Mouse (Mus musculus) embryonic facial prominence, embryonic 11.5 days (tissue): ENCODE data around the gene Plekhg4. TPM values are rescaled to one million over a fixed set of nuclear protein-coding genes. Genes with fewer than 3 reads are reported as not detected.

Source experiments
- ATAC-seq: fragments of 200-750 bp; cut with Nextera tagmentation; replicated peaks from 2 replicates; pipeline ENCODE4 v1.8.0; 2017; ENCODE audit warnings: low read depth; ENCODE audit not compliant: insufficient number of reproducible peaks, low FRiP score, low TSS enrichment
- DNase-seq: peaks from one replicate; pipeline ENCODE4 v3.0.0-alpha.2; 2015; ENCODE audit warnings: low spot score
- H3K27ac ChIP-seq: fragments of 300-500 bp; sonication (generic); replicated peaks from 2 replicates; pipeline ENCODE4 v1.5.1; 2014; ENCODE audit warnings: mild to moderate bottlenecking, low read depth, low read length, control low read depth
- H3K27me3 ChIP-seq: fragments of 300-500 bp; sonication (generic); 2 replicates; pipeline ENCODE4 v1.6.1; 2014; ENCODE audit warnings: mild to moderate bottlenecking, low read length, moderate library complexity, mixed read lengths; ENCODE audit not compliant: control insufficient read depth, insufficient read depth
- H3K36me3 ChIP-seq: fragments of 300-500 bp; sonication (generic); replicated peaks from 2 replicates; pipeline ENCODE4 v1.6.1; 2014; ENCODE audit warnings: low read depth, mild to moderate bottlenecking, low read length, moderate library complexity, mixed read lengths; ENCODE audit not compliant: control insufficient read depth, insufficient read depth
- H3K4me1 ChIP-seq: fragments of 300-500 bp; sonication (generic); 2 replicates; pipeline ENCODE4 v1.6.1; 2014; ENCODE audit warnings: low read length, mixed read lengths; ENCODE audit not compliant: control insufficient read depth, insufficient read depth
- H3K4me2 ChIP-seq: fragments of 300-500 bp; sonication (generic); 2 replicates; pipeline ENCODE4 v1.6.1; 2014; ENCODE audit warnings: low read depth, mild to moderate bottlenecking, control low read depth, low read length, moderate library complexity
- H3K4me3 ChIP-seq: fragments of 300-500 bp; sonication (generic); 2 replicates; pipeline ENCODE4 v1.5.1; 2014; ENCODE audit warnings: low read depth, low read length, control low read depth
- H3K9ac ChIP-seq: fragments of 300-500 bp; sonication (generic); replicated peaks from 2 replicates; pipeline ENCODE4 v1.6.1; 2014; ENCODE audit warnings: mild to moderate bottlenecking, control low read depth, low read length
- H3K9me3 ChIP-seq: fragments of 300-500 bp; sonication (generic); replicated peaks from 2 replicates; pipeline ENCODE4 v1.6.1; 2016; ENCODE audit warnings: mild to moderate bottlenecking, low read length, inconsistent platforms, mixed read lengths; ENCODE audit not compliant: control insufficient read depth
- WGBS: fragments of 180-500 bp; shearing (Covaris S2); extraction: QIAGEN DNeasy Blood & Tissue Kit; methylation state at CpG from one replicate; pipeline ENCODE4 v1.1.7; 2014; 5-methylcytosine and 5-hydroxymethylcytosine counted together
- polyA plus RNA-seq: library from polyadenylated mRNA; unstranded; fragments of >200 nt; fragmentation: Nextera tagmentation; extraction: Ambion mirVana; gene quantifications from 2 replicates; pipeline ENCODE4 v1.2.1, GENCODE M21; 2014

Gene Plekhg4
- polyA plus RNA-seq, 1 experiment from 2014 or later: 0.29 TPM

DNA sequence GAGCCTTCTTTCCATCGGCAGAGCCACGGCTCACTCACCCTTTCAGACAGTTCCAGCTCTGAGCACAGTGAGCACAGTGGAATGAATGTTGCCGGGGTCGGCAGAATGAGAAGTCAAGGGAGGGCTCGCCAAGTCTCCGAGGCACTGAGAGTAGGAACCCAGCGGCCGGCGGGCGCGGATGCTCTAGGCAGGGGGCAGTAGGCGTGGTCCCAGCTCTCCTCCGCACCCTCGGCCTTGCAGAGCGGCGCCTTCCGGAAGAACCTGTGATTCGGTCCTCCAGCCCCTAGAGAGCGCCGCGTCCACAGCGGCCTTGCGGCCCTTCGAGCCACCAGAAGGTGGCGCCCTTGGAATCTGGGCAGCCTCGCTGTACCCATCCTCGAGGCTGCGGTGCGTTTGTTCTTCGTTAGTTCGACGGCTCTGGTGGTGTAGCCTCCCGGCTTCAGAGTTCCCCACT lies 1.5 kb downstream of the Plekhg4 start:
- ATAC-seq (peak; percentile 1; the same call in 1 of the 2 replicates), DNase-seq (peak; percentile 50)
- no peaks in the 10 kb centered on the region for H3K4me1 ChIP-seq
- peak overlapping the region; percentile 21 for H3K4me2 ChIP-seq
- no peaks in the 10 kb centered on the region for H3K27me3 ChIP-seq
- no peaks in the 10 kb centered on the region for H3K36me3 ChIP-seq
- WGBS: 25% methylated on average over 31 of the region's 33 CpGs
- H3K9me3 ChIP-seq: no peaks in the 10 kb centered on the region
- no peak overlapping the region for H3K9ac ChIP-seq
- no peak overlapping the region for H3K4me3 ChIP-seq
- no peak overlapping the region for H3K27ac ChIP-seq

GRCm38 (mm10) chr8:105378673-105379072 lies 5.6 kb downstream of the Plekhg4 start:
- ATAC-seq: no peak
- H3K27ac ChIP-seq: no peak overlapping the region

DNA sequence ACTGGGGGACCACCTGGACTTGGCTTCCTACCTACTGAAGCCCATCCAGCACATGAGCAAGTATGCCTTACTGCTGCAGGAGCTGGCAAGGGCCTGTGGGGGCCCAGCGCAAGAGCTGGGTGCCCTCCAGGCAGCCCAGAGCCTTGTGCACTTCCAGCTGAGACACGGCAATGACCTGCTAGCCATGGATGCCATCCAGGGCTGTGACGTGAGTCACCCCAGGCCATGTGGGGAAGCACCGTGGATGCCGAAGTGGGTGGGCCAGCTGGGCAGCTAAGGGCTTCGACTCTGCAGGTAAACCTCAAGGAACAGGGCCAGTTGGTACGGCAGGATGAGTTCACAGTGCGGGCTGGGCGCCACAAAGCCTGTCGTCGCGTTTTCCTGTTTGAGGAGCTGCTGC lies 7.2 kb downstream of the Plekhg4 start:
- DNase-seq (no peak), ATAC-seq (no peak)
- H3K4me2 ChIP-seq: no peak overlapping the region
- H3K4me1 ChIP-seq: no peaks in the 10 kb centered on the region
- no peak overlapping the region for H3K4me3 ChIP-seq
- H3K27me3 ChIP-seq: no peaks in the 10 kb centered on the region
- no peaks in the 10 kb centered on the region for H3K36me3 ChIP-seq
- H3K9me3 ChIP-seq: no peaks in the 10 kb centered on the region
- no peak overlapping the region for H3K27ac ChIP-seq
- no peak overlapping the region for H3K9ac ChIP-seq
- WGBS: 78% methylated on average over 12 of the region's 12 CpGs

More at GRCm38 (mm10) chr8:105378673-105379072, 5.6 kb downstream of the Plekhg4 start:
- 77% methylated on average over 19 of the region's 19 CpGs for WGBS
- DNase-seq: no peak
- no peak overlapping the region for H3K4me2 ChIP-seq
- no peaks in the 10 kb centered on the region for H3K27me3 ChIP-seq
- H3K4me3 ChIP-seq: no peak overlapping the region
- no peaks in the 10 kb centered on the region for H3K36me3 ChIP-seq
- H3K9ac ChIP-seq: 0 out of 2 replicates have a peak overlapping the region, but pooled peaks have one; percentile 4
- no peaks in the 10 kb centered on the region for H3K9me3 ChIP-seq
- H3K4me1 ChIP-seq: no peaks in the 10 kb centered on the region

- H3K27me3 ChIP-seq: no peaks in the 10 kb centered on the region
- WGBS: 97% methylated on average over 2 of the region's 2 CpGs
- no peak for ATAC-seq
Measured at GRCm38 (mm10) chr8:105384070-105384469, 11.0 kb downstream of the Plekhg4 start.

DNA sequence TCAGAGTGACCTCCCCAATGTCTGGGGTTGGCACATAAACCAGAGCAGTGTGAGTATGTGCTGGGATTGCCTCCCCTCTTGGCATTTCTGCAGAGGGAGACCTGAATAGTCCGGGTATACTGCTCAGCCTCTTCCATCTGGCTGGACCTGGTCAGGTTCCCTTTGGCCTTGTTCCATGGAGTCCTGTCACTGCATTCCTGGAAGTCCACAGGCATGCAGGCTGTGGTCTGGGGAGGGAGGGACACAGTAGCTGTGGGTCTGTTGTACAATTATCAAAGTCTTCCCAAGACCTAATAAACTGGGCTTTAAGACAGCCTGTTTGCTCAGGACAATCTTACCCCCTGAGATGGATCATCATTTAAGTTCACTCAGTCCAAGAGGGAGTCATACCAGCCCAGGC lies 14.1 kb downstream of the Plekhg4 start:
- Histone ChIP-seq H3K4me2 (no peak overlapping the region), H3K4me3 (no peak overlapping the region), H3K36me3 (no peaks in the 10 kb centered on the region), H3K4me1 (no peaks in the 10 kb centered on the region), H3K27ac (no peak overlapping the region), H3K9me3 (no peaks in the 10 kb centered on the region), H3K9ac (no peak overlapping the region), H3K27me3 (no peaks in the 10 kb centered on the region)
- DNase-seq: no peak
- WGBS: 69% methylated on average over 1 of the region's 1 CpGs
- ATAC-seq: no peak

More at GRCm38 (mm10) chr8:105384070-105384469, 11.0 kb downstream of the Plekhg4 start:
- Histone ChIP-seq H3K4me1 (no peaks in the 10 kb centered on the region), H3K27ac (no peak overlapping the region), H3K36me3 (no peaks in the 10 kb centered on the region), H3K9ac (no peak overlapping the region), H3K9me3 (no peaks in the 10 kb centered on the region), H3K4me2 (no peak overlapping the region), H3K4me3 (no peak overlapping the region)
- DNase-seq: no peak

GRCm38 (mm10) chr8:105389096-105389495 lies 16.0 kb downstream of the Plekhg4 start:
- Histone ChIP-seq H3K27me3 (no peaks in the 10 kb centered on the region), H3K4me1 (no peaks in the 10 kb centered on the region), H3K4me3 (no peak overlapping the region), H3K36me3 (no peaks in the 10 kb centered on the region), H3K27ac (no peak overlapping the region), H3K9ac (no peak overlapping the region), H3K4me2 (no peak overlapping the region), H3K9me3 (no peaks in the 10 kb centered on the region)
- 90% methylated on average over 6 of the region's 6 CpGs for WGBS
- DNase-seq (no peak), ATAC-seq (no peak)

DNA sequence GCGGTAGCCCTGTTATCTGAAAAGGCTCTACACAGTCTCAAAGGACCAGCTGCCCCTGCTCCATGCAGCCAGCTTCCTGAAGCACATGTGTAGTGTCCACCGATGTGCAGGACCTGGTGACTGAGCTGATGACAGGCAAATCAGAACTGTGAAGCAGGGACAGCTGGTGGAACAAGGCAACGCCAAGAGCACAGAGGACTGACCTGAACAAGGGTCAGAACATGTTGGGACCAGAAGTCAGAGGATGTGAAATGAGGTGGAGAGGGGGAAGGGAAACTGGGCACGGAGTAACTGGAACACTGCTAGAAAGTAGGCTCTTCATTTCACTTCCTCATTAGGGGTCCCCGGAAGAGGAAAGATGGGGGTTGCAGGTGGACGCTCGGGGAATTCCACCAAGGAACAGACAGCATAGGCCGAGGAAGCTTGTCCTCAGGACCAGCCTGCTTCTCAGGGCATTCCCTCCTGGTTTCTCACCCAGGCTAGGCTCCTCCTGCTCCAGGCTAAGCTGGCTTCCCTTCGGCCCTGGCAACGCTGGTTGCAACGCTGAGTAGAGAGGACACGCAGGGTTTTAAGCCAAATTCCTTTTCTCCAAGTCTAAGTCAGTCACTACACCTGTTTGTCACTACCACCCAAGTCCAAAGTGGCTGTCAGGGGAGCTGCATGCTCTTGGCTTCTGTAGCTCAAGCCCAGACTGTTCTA lies 20.2 kb downstream of the Plekhg4 start:
- no peaks in the 10 kb centered on the region for H3K4me1 ChIP-seq
- no peak for DNase-seq
- no peaks in the 10 kb centered on the region for H3K27me3 ChIP-seq
- H3K4me3 ChIP-seq: no peak overlapping the region
- no peak overlapping the region for H3K9ac ChIP-seq
- ATAC-seq: no peak
- H3K4me2 ChIP-seq: no peak overlapping the region
- H3K36me3 ChIP-seq: no peaks in the 10 kb centered on the region
- 85% methylated on average over 12 of the region's 12 CpGs for WGBS
- H3K9me3 ChIP-seq: no peaks in the 10 kb centered on the region
- no peak overlapping the region for H3K27ac ChIP-seq

GRCm38 (mm10) chr8:105393915-105394314 lies 20.8 kb downstream of the Plekhg4 start:
- Histone ChIP-seq H3K36me3 (no peaks in the 10 kb centered on the region), H3K4me2 (no peak overlapping the region), H3K9me3 (no peaks in the 10 kb centered on the region), H3K4me1 (no peaks in the 10 kb centered on the region), H3K27me3 (no peaks in the 10 kb centered on the region), H3K9ac (no peak overlapping the region), H3K27ac (no peak overlapping the region), H3K4me3 (no peak overlapping the region)
- ATAC-seq (no peak), DNase-seq (no peak)
- WGBS: 79% methylated on average over 7 of the region's 7 CpGs
